Mouse (Mus musculus) layer of hippocampus, adult 2 months (tissue): Measurements from ENCODE around the gene Tmem117. TPM values are rescaled to one million over a fixed set of nuclear protein-coding genes. Genes with fewer than 3 reads are reported as not detected.

Experiments
- DNase-seq, 2 experiments: peaks; one replicate each; pipeline ENCODE4 v3.0.0; 2022; ENCODE audit warnings: low spot score in 2 of 2
- H3K27ac ChIP-seq: fragments of 200-600 bp; 2 replicates; pipeline ENCODE4 v1.8.1; 2022
- H3K4me3 ChIP-seq: fragments of 200-600 bp; 2 replicates; pipeline ENCODE4 v1.8.1; 2022; ENCODE audit warnings: mild to moderate bottlenecking
- CTCF ChIP-seq: fragments of 200-600 bp; conservative IDR thresholded peaks from 2 replicates; pipeline ENCODE4 v1.8.1; 2022; ENCODE audit warnings: antibody characterized with exemption, mild to moderate bottlenecking, moderate library complexity
- total RNA-seq, 2 experiments: library from RNA; stranded (reverse); gene quantifications; 2 replicates each; pipeline ENCODE4 v1.2.3; 2021

Tmem117 gene
- total RNA-seq, 2 experiments from 2014 or later: 8.9 to 9.1 TPM

DNA sequence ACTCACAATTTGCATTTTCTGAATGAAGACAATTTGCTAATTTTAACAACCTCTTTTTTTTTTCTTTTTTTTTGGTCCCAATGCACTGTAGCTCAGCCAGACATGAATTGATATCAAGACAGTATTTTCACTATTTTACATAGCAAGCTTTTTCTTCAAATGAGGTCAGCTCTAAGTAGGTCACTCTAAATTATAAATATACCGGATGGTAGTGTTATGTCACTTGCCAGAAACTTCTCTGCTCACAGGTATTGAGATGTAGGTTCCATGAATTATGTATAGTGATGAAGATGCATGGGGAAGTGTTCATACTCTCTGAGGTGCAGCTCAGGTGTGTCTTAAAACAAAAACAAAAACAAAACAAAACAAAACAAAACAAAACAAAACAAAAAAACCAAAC is 264.2 kb downstream of the Tmem117 start:
- Histone ChIP-seq H3K27ac (no peak overlapping the region), H3K4me3 (no peak overlapping the region)
- DNase-seq: no peak
- no peak for TF ChIP-seq CTCF

DNA sequence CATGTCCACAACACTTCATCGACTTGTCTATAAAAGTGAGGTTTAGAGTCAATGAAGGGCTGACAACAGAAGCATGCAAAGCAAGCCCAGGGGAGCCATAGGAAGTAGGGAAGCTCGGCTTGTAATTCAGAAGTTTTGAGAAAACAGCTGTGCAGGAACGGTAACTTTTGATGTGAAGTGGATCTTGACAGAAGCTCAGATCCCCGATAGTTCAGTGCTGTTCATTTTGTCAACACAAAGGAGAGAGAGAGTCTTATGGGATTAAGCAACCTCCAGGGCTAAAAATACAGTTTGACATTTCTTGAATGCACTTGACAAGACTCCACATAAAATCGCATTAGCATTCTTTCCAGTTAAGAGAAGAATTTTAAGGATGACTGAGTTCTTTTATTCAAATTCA is 265.1 kb downstream of the Tmem117 start:
- no peak for DNase-seq
- Histone ChIP-seq H3K4me3 (no peak overlapping the region), H3K27ac (peak overlapping the region; percentile 18; the same call in 1 of the 2 replicates)
- TF ChIP-seq CTCF: no peak

- Histone ChIP-seq H3K4me3 (no peak overlapping the region), H3K27ac (no peak overlapping the region)
- TF ChIP-seq CTCF: no peak
- DNase-seq: peak; percentile 14 to 24
Observed at GRCm38 (mm10) chr15:94895681-94896080, 266.6 kb downstream of the Tmem117 start.

GRCm38 (mm10) chr15:94903188-94903587 is 274.2 kb downstream of the Tmem117 start:
- H3K27ac ChIP-seq: no peak overlapping the region
- no peak overlapping the region for H3K4me3 ChIP-seq
- no peak for DNase-seq
- no peak for TF ChIP-seq CTCF

DNA sequence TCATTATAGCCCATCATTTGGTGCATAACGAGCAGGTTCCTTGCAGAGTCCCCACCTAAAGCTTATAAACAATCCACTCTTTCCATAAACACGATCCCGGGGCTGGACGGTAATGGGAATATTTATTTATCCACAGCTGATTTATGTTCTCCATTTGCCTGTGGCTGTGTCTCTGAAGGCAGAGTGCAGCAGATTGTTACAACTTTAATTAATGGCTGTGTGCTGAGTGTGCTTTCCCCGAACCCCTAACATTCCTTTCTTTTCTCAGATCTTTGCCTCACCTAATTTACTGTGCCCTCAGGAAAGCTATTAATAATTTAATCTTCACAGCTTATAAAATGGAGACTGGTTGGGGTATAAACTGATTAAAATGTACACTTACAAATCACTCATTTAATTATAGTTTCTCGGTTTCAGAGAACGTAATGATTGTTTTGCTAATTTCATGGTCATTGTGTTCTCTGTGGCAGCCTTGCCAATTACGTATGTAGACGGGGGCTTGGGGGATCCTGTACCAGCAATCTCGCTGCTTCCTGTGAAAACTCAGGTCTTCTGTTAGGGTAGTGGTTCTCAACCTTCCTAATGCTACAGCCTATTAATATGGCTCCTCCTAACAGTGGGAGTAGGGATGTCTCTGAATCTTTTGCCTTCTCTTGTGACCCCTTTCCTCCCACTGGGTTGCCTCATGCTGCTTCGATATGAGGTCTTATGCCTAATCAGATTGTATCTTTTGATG is 275.8 kb downstream of the Tmem117 start:
- TF ChIP-seq CTCF: no peak

DNA sequence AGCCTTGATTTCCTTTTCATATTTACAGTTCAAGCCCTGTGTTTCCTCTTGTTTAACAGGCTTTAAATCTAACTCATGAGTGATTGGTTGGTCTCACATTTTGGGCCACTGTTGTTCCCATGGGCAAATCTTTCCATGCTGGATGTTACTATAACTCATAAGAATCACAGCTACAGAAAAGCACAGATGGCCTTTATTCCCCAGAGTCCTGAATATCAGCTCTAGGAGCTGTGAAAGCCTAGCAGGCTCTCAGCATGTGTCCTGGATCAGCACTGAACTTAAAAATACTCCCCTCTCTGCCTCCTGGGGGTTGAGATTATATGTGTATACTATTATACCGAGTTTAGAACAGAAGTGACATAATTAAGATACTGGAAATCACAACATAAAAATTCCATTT is 292.6 kb downstream of the Tmem117 start:
- Histone ChIP-seq H3K27ac (no peak overlapping the region), H3K4me3 (no peak overlapping the region)
- no peak for TF ChIP-seq CTCF
- no peak for DNase-seq

More for the DNA sequence above, 275.8 kb downstream of the Tmem117 start:
- DNase-seq: no peak
- H3K27ac ChIP-seq: no peak overlapping the region
- no peak overlapping the region for H3K4me3 ChIP-seq

DNA sequence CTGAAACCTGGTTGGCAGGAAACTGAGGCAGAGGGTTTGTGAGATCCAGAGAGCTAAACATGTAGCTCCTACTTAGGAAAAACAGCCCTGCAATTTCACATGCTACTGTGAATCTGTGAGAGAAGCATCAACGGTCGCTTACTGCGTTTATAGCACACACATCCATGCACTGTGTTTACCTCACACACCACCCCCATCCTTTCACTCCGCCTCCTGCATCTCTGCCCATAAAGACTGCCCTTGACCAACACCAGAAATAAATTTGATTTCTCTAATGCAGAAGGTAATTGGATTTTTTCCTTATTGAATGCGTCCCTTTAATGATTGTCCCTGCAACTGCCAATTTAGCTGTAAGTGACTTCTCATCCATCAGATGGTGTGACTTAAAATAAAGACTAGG is 299.0 kb downstream of the Tmem117 start:
- no peak for DNase-seq
- no peak for TF ChIP-seq CTCF
- H3K4me3 ChIP-seq: no peak overlapping the region
- peak overlapping the region; percentile 44; the same call in 1 of the 2 replicates for H3K27ac ChIP-seq

GRCm38 (mm10) chr15:94930743-94931142 is 301.7 kb downstream of the Tmem117 start:
- TF ChIP-seq CTCF: no peak
- Histone ChIP-seq H3K27ac (peak overlapping the region; percentile 70), H3K4me3 (no peak overlapping the region)
- DNase-seq: peak; percentile 6 to 23

DNA sequence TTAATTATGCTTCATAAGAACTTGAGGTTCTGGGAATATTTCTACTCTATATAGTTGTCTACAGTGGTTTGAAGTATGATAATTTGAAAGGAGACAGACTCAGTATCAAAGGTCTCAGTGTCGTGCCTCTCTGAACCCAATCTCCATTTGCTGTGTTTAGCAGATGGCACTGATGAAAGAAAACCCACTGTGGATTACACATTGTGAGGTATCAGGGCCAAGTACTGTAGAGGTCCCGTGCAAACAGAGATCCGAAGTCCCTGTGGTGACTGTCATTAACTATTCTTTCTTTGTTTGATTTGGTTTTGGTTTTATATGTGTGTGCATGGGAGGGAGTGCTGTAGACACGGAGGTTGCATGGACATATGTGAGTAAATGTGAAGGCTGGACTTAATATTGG is 304.0 kb downstream of the Tmem117 start:
- H3K27ac ChIP-seq: no peak overlapping the region
- H3K4me3 ChIP-seq: no peak overlapping the region
- no peak for DNase-seq
- no peak for TF ChIP-seq CTCF

DNA sequence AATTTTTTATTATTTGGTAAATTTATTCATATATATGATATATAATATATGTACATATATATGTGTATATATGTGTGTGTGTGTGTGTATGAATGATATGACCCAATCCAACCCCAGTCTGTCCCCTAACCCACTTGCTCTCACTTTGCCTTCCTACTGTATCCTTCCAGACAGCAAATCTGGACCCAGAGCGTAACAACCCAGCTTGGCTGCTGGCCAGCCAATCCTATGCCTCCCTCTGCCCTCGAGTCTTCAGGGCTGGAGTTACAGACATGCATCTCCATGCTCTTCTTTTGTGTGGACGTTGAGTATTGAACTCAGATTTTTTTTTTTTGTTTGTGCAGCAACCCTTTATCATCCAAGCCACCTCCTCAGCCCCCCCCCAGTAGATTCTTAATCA is 304.4 kb downstream of the Tmem117 start:
- DNase-seq: no peak
- Histone ChIP-seq H3K4me3 (no peak overlapping the region), H3K27ac (no peak overlapping the region)
- no peak for TF ChIP-seq CTCF

GRCm38 (mm10) chr15:94941954-94942353 is 312.9 kb downstream of the Tmem117 start:
- no peak overlapping the region for H3K4me3 ChIP-seq
- no peak for TF ChIP-seq CTCF
- no peak for DNase-seq
- H3K27ac ChIP-seq: no peak overlapping the region

DNA sequence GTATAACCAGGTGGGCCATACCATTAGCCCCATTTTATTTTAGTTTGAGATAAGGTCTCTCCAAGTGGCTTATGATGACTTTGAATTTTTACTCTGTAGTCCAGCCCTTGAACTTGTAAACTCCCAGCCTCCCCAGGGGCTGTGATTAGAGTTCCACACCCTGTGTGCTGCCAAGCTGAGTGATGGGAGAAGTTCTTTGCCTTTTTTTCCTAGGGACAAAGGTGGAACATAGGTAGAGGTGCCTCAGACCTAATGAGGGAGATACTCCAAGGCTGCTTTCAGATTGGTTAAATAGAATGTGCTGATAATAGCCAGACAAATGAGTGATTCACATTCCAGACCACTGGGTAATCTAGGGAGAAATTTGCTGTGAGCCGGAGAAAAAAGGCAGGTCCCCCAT is 313.4 kb downstream of the Tmem117 start:
- no peak for DNase-seq

GRCm38 (mm10) chr15:94943891-94944290 is 314.9 kb downstream of the Tmem117 start:
- Histone ChIP-seq H3K4me3 (no peak overlapping the region), H3K27ac (no peak overlapping the region)
- no peak for TF ChIP-seq CTCF
- DNase-seq: no peak

More for the DNA sequence above, 313.4 kb downstream of the Tmem117 start:
- H3K4me3 ChIP-seq: no peak overlapping the region
- no peak overlapping the region for H3K27ac ChIP-seq
- TF ChIP-seq CTCF: no peak

GRCm38 (mm10) chr15:94951382-94952048 is 322.5 kb downstream of the Tmem117 start:
- no peak overlapping the region for H3K27ac ChIP-seq
- DNase-seq: no peak
- no peak for TF ChIP-seq CTCF
- H3K4me3 ChIP-seq: no peak overlapping the region
